Mouse (Mus musculus) C3H10T1/2 (cell line): ENCODE data around the gene Cd72. TPM values are rescaled to one million over a fixed set of nuclear protein-coding genes. Genes with fewer than 3 reads are reported as not detected.

Experiments
- polyA plus RNA-seq, 2 experiments: library from polyadenylated mRNA; unstranded; fragments of >200 nt; fragmentation: generic; extraction: Trizol; gene quantifications; one replicate each; pipeline ENCODE4 v1.2.1; 2012; ENCODE audit warnings: missing spikeins in 2 of 2

Cd72 gene
- polyA plus RNA-seq, result 1 to 10 TPM in 1 of 2 experiments, under 1 TPM in 1; 0.41 to 1.7 TPM

DNA sequence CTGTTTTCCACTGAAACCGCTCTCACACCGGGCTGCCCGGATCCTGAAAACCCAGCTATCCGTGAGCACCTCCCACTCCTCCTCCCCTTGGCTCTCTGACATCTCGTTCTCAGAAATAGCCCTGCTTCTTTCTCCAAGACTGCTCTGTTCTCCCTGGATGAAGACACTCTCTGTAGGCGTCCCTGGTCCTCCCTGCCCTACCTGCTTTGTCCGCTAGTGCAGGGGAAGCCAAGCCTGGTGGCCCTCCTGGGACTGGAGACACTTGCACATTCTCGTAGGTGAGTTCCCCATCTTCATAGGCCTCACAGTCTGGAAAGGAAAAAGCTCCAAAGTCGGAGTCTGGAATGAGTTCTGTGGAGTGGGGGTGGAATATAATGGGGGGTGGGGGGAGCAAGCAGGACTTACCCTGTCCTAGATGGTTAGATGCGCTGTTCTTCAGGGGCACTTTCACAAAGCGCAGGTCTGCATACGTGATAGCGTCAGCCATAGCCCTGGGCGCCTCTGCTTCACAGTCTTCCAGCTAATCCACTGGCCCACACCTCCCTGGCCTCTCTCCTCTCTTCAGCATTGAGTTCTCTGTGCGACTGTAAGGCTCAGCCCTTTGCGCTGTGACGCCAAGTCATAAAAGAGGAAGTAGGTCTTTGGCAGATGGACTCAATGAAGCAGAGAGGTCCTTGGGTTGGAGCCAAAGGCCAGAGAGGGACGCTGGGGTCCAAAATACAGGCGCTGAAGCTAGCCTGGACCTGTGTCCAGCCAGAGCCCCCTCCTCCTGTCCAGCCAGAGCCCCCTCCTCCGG is at the start of gene Cd72:
Cd72 (minus strand) TSS at position 588 of the 796 bp plus-strand sequence.

GRCm38 (mm10) chr4:43499407-43500333 is 45.2 kb upstream of the Cd72 start, which contains the start of gene Arhgef39:
Gene Arhgef39 (minus strand): TSS chr4:43499695.

DNA sequence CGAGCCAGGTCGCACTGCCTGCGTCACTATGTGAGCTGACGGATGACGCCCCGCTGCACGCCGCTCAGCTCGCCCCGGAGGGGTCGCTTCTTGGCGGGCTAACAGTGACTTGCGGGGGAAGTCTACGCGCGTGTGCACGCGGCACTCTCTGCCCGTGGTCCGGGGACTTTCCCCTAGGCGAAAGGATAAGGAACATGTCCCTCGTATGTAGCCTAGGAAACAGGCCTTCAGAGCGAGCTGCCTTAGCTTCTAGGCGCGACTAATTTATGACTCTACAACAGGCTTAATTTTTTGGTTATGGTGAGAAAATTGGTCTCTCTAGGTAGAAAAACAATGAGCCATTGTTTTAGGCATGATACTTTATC is 38.4 kb upstream of the Cd72 start, which contains the start of gene Ccdc107:
Ccdc107 (plus strand) TSS at position 80 of the 365 bp plus-strand sequence.

GRCm38 (mm10) chr4:43483535-43484091 is 29.2 kb upstream of the Cd72 start, which contains the start of gene Sit1:
Gene Sit1 (minus strand): TSS chr4:43483734.

GRCm38 (mm10) chr4:43441639-43442038 is 12.8 kb downstream of the Cd72 start, which contains the start of gene Tesk1:
Gene Tesk1 (plus strand): TSS chr4:43441939.

DNA sequence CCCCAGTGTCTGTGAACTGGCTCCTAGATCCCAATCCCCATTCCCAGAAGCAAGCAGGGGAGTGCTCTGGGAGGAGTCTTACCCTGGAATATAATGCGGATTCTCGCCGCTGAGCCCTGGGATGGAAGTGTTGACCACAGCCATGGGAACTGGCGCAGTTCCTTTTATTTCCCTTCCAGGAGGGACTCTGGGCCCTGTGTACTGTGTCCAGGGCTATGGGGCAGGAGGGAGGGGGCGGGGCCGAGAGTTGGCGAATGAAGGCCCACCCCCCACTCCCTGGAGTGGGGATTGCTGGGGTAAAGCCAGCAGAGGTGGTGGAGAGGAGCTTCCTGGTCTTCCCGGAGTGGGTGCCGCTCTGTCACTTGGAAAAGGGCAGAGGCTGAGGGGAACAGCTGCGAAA is 25.5 kb downstream of the Cd72 start, which contains the start of gene Fam166b:
Fam166b (minus strand) TSS at position 189 of the 400 bp plus-strand sequence.

Other genes starting within 250 kb of the Cd72 start
- gene Atp8b5, start 187.5 kb downstream of the Cd72 start, polyA plus RNA-seq, result under 1 TPM; 0.02 to 0.24 TPM
- gene Rusc2, start 72.6 kb downstream of the Cd72 start, polyA plus RNA-seq, result 10 to 100 TPM in 1 of 2 experiments, 1 to 10 TPM in 1; 5.0 to 18.4 TPM
- gene Fam166b, start 25.5 kb downstream of the Cd72 start, polyA plus RNA-seq, result under 1 TPM in 1 of 2 experiments, not detected in 1; 0.12 TPM
- gene Tesk1, start 12.7 kb downstream of the Cd72 start, polyA plus RNA-seq, result 10 to 100 TPM; 25.8 to 40.4 TPM
- gene Sit1, start 29.1 kb upstream of the Cd72 start, polyA plus RNA-seq, result not detected
- gene Ccdc107, start 38.3 kb upstream of the Cd72 start, polyA plus RNA-seq, result 100 to 1,000 TPM; 103 to 155 TPM
- 10 to 100 TPM in 1 of 2 experiments, 1 to 10 TPM in 1; 7.5 to 26.7 TPM for gene Arhgef39, start 45.1 kb upstream of the Cd72 start, polyA plus RNA-seq
- gene Car9, start 52.3 kb upstream of the Cd72 start, polyA plus RNA-seq, result 10 to 100 TPM in 1 of 2 experiments, under 1 TPM in 1; 0.13 to 14.9 TPM
- 100 to 1,000 TPM; 317 to 365 TPM for gene Tpm2, start 69.1 kb upstream of the Cd72 start, polyA plus RNA-seq
- gene Creb3, start 107.7 kb upstream of the Cd72 start, polyA plus RNA-seq, result 10 to 100 TPM; 42.0 to 72.5 TPM
- gene Tln1, start 108.1 kb upstream of the Cd72 start, polyA plus RNA-seq, result 100 to 1,000 TPM in 1 of 2 experiments, 10 to 100 TPM in 1; 65.6 to 138 TPM
- 10 to 100 TPM in 1 of 2 experiments, 1 to 10 TPM in 1; 8.5 to 22.7 TPM for gene Rgp1, start 124.1 kb upstream of the Cd72 start, polyA plus RNA-seq
- gene Gba2, start 124.2 kb upstream of the Cd72 start, polyA plus RNA-seq, result 10 to 100 TPM in 1 of 2 experiments, 1 to 10 TPM in 1; 2.0 to 10.2 TPM
- under 1 TPM in 1 of 2 experiments, not detected in 1; 0.09 TPM for gene Msmp, start 129.9 kb upstream of the Cd72 start, polyA plus RNA-seq
- gene Npr2, start 177.3 kb upstream of the Cd72 start, polyA plus RNA-seq, result 10 to 100 TPM in 1 of 2 experiments, 1 to 10 TPM in 1; 5.4 to 63.4 TPM
- under 1 TPM; 0.02 to 0.26 TPM for gene Spag8, start 199.0 kb upstream of the Cd72 start, polyA plus RNA-seq
- gene Hint2, start 201.8 kb upstream of the Cd72 start, polyA plus RNA-seq, result 100 to 1,000 TPM in 1 of 2 experiments, 10 to 100 TPM in 1; 99.0 to 148 TPM
- 1 to 10 TPM in 1 of 2 experiments, under 1 TPM in 1; 0.16 to 3.7 TPM for gene Tmem8b, start 214.3 kb upstream of the Cd72 start, polyA plus RNA-seq
- gene Fam221b, start 214.5 kb upstream of the Cd72 start, polyA plus RNA-seq, result 1 to 10 TPM; 3.9 to 6.0 TPM
- gene Olfr70, start 246.2 kb upstream of the Cd72 start, polyA plus RNA-seq, result under 1 TPM in 1 of 2 experiments, not detected in 1; 0.01 TPM